Mouse (Mus musculus): Measurements from ENCODE around the gene Hp1bp3.
A peak's percentile ranks its signal among the peaks of the same experiment; 100 is the strongest.

The Hp1bp3 gene

GRCm38 (mm10) chr4:138216200-138216890 lies at the start of gene Hp1bp3:
Gene Hp1bp3, plus strand, starts transcription at chr4:138216296.
- peak; percentile 82 for DNase-seq (ENCODE audit: low spot score)

GRCm38 (mm10) chr4:138166519-138166918 lies 49.6 kb upstream of the Hp1bp3 start:
- no peak for DNase-seq (ENCODE audit: low spot score)

- no peak for DNase-seq (ENCODE audit: low spot score)
These were observed 47.9 kb upstream of the Hp1bp3 start for GRCm38 (mm10) chr4:138168162-138168561.

- DNase-seq (ENCODE audit: low spot score): no peak
These were observed 46.7 kb upstream of the Hp1bp3 start for GRCm38 (mm10) chr4:138169420-138169819.

- no peak for DNase-seq (ENCODE audit: low spot score)
These were observed 43.4 kb upstream of the Hp1bp3 start for GRCm38 (mm10) chr4:138172686-138173085.

- DNase-seq (ENCODE audit: low spot score): no peak
These were observed 36.7 kb upstream of the Hp1bp3 start for GRCm38 (mm10) chr4:138179391-138179790.

- no peak for DNase-seq (ENCODE audit: low spot score)
These were observed 35.4 kb upstream of the Hp1bp3 start for GRCm38 (mm10) chr4:138180719-138181118.

- DNase-seq (ENCODE audit: low spot score): peak; percentile 54
These were observed 32.0 kb upstream of the Hp1bp3 start for GRCm38 (mm10) chr4:138184056-138184455.

GRCm38 (mm10) chr4:138184573-138184981 lies 31.5 kb upstream of the Hp1bp3 start:
- no peak for DNase-seq (ENCODE audit: low spot score)

- DNase-seq (ENCODE audit: low spot score): no peak
These were observed 30.1 kb upstream of the Hp1bp3 start for GRCm38 (mm10) chr4:138185961-138186360.

- no peak for DNase-seq (ENCODE audit: low spot score)
These were observed 28.1 kb upstream of the Hp1bp3 start for GRCm38 (mm10) chr4:138187995-138188394.

GRCm38 (mm10) chr4:138192561-138192960 lies 23.5 kb upstream of the Hp1bp3 start:
- DNase-seq (ENCODE audit: low spot score): no peak

GRCm38 (mm10) chr4:138200769-138201168 lies 15.3 kb upstream of the Hp1bp3 start:
- DNase-seq (ENCODE audit: low spot score): no peak

- no peak for DNase-seq (ENCODE audit: low spot score)
These were observed 14.4 kb upstream of the Hp1bp3 start for GRCm38 (mm10) chr4:138201696-138202095.

- DNase-seq (ENCODE audit: low spot score): no peak
These were observed 6.0 kb upstream of the Hp1bp3 start for GRCm38 (mm10) chr4:138210116-138210515.

GRCm38 (mm10) chr4:138213861-138214260 lies 2.2 kb upstream of the Hp1bp3 start:
- DNase-seq (ENCODE audit: low spot score): peak; percentile 51

GRCm38 (mm10) chr4:138215671-138216199 lies 361 bp upstream of the Hp1bp3 start:
- DNase-seq (ENCODE audit: low spot score): peak; percentile 61

- DNase-seq (ENCODE audit: low spot score): peak; percentile 98
These were observed 846 bp downstream of the Hp1bp3 start for GRCm38 (mm10) chr4:138216891-138217392.

GRCm38 (mm10) chr4:138217441-138217840 lies 1.3 kb downstream of the Hp1bp3 start:
- DNase-seq (ENCODE audit: low spot score): peak; percentile 46

- DNase-seq (ENCODE audit: low spot score): no peak
These were observed 2.0 kb downstream of the Hp1bp3 start for GRCm38 (mm10) chr4:138217951-138218685.

- no peak for DNase-seq (ENCODE audit: low spot score)
These were observed 3.2 kb downstream of the Hp1bp3 start for GRCm38 (mm10) chr4:138219331-138219730.

- DNase-seq (ENCODE audit: low spot score): no peak
These were observed 4.7 kb downstream of the Hp1bp3 start for GRCm38 (mm10) chr4:138220761-138221160.

GRCm38 (mm10) chr4:138221406-138221805 lies 5.3 kb downstream of the Hp1bp3 start:
- DNase-seq (ENCODE audit: low spot score): no peak
